Mouse (Mus musculus) bone marrow macrophage, adult 2 months (primary cell): ENCODE data around the gene Zfp956. TPM values are rescaled to one million over a fixed set of nuclear protein-coding genes. Genes with fewer than 3 reads are reported as not detected.

Experiments used
- H3K27ac ChIP-seq: 2 replicates; pipeline ENCODE4 v1.5.1; 2012; ENCODE audit warnings: low read depth, low read length; ENCODE audit not compliant: insufficient read depth
- H3K4me1 ChIP-seq: 2 replicates; pipeline ENCODE4 v1.6.1; 2012; ENCODE audit warnings: low read length; ENCODE audit not compliant: control insufficient read depth, insufficient read depth
- H3K4me3 ChIP-seq: 2 replicates; pipeline ENCODE4 v1.5.1; 2012; ENCODE audit warnings: mild to moderate bottlenecking, low read length, moderate library complexity; ENCODE audit not compliant: insufficient read depth
- CTCF ChIP-seq: IDR thresholded peaks from 2 replicates; pipeline ENCODE4 v1.5.1; 2012; ENCODE audit warnings: low read depth, mild to moderate bottlenecking, low read length, moderate library complexity
- POLR2A ChIP-seq: IDR thresholded peaks from 2 replicates; pipeline ENCODE4 v1.6.1; 2012; ENCODE audit warnings: mild to moderate bottlenecking, low read depth, low read length, borderline replicate concordance
- polyA plus RNA-seq: library from polyadenylated mRNA; stranded (reverse); fragments of >200 nt; gene quantifications from 2 replicates; pipeline ENCODE4 v1.2.4, GENCODE M21; 2012; ENCODE audit not compliant: missing spikeins, insufficient read depth, insufficient read length

Gene Zfp956
- polyA plus RNA-seq, 1 experiment, result 4.3 TPM

DNA sequence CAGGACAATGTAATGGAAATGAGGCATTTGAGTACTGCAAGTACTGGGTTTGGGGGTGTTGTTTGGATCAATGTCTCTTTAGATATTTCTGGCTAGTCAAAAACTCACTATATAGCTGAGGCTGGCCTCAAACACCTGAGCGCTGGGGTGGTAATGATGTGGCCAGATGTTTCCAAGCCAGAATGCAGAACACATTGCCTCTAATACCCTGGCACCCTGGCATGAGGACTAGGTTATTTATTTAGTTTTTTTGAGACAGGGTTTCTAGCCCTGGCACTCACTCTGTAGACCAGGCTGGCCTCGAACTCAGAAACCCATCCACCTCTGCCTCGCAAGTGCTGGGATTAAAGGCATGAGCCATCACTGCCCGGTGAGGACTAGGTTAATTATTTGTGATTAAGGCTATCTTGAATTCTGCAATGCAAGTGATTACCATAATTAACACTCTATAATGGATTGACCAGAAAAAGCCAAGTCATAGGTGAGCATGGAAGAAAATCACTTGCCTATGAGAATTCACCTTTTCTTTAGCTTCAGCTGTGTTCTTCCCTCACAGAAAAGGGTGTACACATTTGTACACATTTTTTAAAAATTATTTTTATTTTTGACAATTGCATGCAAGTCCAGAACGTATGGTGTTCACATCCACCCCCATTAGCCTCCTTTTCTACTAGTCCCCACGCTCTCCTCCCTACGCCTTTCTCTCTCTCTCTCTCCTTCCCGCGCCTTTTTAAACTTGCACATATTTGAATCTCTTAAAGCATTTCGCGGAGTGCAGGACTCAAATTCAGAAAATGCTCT lies 33.3 kb upstream of the Zfp956 start:
- Histone ChIP-seq H3K4me1 (peaks cover 10% of the 10 kb centered on the region), H3K4me3 (peak overlapping the region; percentile 87), H3K27ac (peak overlapping the region; percentile 63)
- TF ChIP-seq POLR2A, result no peak
- TF ChIP-seq CTCF, result no peak

DNA sequence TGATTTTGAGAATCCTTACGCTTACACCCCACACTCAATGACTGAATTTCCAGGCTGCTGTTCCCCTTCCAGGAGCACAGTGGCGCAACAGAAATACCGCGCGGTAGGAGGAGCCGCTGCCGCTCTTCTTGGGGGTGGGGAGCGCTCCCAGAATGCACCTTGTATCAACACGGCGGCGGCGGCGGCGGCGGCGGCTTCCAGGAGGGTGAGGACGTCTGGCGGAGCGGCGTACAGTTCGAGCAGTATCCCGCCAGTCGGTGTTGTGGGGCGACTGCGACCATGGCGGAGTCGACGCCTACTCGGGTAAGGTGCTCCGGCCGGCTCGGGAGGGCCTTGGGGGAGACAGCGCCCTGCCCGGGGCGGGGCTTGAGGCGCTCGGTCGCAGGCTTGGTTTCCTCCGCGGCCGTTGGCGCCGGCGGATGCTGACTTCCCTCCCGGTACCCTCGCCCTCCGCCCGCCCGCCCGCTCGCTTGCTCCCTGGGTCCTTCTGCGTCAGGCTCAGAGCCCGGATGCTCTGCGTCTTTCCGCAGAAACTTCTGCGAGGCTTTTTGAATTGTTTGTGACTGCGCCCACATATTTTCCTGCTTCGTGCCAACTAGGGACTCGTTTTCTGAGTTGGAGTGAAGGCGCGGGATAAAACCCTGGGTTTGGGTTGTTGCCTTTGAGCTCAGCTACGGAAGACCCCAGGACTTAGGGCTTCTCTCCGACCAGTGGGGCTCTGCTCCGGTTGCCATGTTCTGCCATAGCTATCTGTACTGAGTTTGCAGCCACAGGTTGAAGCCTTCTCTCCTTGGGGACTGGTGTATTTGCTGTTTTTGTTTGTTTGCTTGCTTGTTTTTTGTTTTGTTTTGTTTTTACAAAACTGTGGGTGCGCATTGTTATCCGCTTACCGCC lies 32.5 kb upstream of the Zfp956 start, which contains the start of gene Zfp212:
TSS of gene Zfp212 (plus strand) at position 30 of the 894 bp plus-strand sequence.
- Histone ChIP-seq H3K4me3 (peak within 1 kb of the TSS; percentile 87), H3K27ac (peak within 1 kb of the TSS; percentile 90), H3K4me1 (peaks cover 10% of the 10 kb centered on the region)
- TF ChIP-seq CTCF (no peak), POLR2A (no peak)

DNA sequence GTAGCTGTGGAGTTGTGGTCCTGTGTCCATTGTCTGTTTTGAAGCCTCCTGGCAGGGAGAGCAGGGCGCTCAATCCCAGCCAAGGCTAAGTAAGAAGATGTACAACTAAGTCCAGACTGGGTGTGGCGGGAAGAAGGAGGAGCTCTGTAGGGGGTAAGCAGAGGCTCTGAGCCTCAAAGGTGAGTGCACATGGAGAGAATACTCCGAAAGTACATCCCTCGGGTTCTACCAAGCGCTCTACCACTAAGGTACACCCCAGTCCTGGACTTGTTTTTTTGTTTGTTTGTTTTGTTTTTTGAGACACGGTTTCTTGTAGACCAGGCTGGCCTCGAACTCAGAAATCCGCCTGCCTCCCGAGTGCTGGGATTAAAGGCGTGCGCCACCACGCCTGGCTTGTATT lies 10.7 kb upstream of the Zfp956 start:
- no peak overlapping the region for H3K27ac ChIP-seq

DNA sequence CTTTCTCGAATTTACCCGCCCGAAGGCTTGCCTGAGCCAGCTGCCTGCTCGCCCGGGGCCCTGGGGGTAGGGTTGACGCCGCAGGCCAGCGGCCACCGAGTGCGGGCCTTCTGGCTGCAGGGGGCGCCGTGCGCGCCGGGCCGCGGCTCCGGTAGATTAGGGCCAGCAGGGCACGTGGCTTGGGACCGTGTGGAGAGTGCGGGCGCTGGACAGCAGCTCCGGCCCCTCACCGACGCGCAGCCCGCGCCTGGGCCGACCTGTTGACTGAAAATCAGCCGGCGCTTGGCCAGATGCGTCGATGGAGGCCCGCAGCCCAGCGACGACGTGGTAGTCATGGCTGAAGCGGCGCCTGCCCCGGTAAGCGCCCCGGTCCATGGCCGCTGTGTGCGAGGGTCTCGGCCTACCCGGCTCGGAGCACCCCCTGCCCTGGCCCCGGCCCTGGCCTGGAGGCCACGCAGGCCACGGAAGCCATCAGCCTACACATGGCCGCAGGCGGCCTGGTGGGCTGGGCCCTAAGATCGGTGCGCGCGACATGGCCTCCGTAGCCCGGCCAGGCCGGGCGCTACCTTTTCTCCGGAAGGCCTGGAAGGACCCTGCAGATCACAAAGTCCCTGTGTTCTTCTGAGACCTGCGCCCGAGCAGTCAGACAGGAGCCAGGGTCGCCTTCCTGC lies 10.0 kb upstream of the Zfp956 start:
- H3K4me1 ChIP-seq, result peaks cover 2% of the 10 kb centered on the region; the same call in 1 of the 2 replicates
- peak overlapping the region; percentile 74 for H3K4me3 ChIP-seq
- no peak for TF ChIP-seq POLR2A
- TF ChIP-seq CTCF, result no peak
- H3K27ac ChIP-seq, result peak overlapping the region; percentile 59

More for the DNA sequence above, 10.7 kb upstream of the Zfp956 start:
- Histone ChIP-seq H3K4me3 (peak overlapping the region; percentile 74), H3K4me1 (peaks cover 2% of the 10 kb centered on the region; the same call in 1 of the 2 replicates)
- no peak for TF ChIP-seq POLR2A
- no peak for TF ChIP-seq CTCF

DNA sequence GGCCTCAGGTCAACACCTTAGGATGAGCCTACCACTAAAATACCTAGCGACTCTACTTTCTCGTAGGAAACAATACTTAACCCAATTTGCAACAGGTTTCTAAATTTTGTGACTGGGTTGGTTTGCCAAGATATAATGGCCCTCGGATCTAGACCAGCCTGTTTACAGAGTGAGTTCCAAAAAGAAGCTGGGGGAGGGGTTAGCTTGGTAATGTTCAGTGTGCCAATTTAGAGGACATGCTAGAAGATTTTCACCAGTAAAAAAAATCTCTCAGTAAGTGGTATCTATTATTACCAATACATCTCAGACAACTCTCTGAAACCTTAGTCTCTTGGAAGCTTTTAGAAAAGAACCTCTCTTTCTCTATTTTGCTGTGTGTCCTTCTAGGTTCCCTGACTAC lies 9.5 kb upstream of the Zfp956 start:
- peak overlapping the region; percentile 59; the same call in 1 of the 2 replicates for H3K27ac ChIP-seq
- TF ChIP-seq CTCF (no peak), POLR2A (no peak)
- peaks cover 2% of the 10 kb centered on the region for H3K4me1 ChIP-seq
- peak overlapping the region; percentile 74 for H3K4me3 ChIP-seq

DNA sequence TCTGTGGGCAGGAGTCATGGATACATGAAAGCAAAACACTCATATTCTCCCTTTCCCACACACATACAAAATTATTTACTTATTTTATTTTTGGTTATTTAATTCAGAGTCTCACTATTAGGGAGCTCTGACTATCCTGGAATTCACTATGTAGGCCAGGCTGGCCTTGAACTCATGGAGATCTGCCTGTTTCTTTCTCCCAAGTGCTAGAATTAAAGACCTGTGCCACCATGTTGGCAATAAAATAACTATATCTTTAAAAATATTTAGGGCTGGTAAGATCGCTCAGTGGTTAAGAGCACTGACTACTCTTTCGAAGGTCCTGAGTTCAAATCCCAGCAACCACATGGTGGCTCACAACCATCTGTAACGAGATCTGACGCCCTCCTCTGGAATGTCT lies 5.8 kb upstream of the Zfp956 start:
- Histone ChIP-seq H3K4me1 (peaks cover 8% of the 10 kb centered on the region), H3K4me3 (no peak overlapping the region), H3K27ac (no peak overlapping the region)
- no peak for TF ChIP-seq CTCF
- TF ChIP-seq POLR2A, result no peak

DNA sequence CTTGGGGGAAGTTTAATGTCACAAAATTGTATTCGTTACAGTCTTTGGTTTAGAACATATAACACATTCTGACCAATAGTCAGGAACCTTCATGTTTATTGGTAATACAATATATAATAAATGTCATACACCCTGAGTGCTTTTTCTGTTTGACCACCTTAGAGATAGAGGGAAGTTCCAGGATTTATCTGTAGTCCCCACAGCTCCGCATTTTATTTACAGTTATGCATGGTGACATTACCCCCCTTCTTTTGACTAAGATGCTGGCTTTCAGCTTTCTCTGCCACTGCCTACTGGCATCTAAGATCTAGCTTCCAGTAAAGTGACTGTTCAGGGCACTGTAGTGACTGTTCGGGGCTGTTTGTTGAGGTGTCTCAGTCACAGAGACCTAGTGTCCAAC lies 1.2 kb downstream of the Zfp956 start:
- H3K4me3 ChIP-seq, result no peak overlapping the region
- H3K27ac ChIP-seq, result no peak overlapping the region
- peaks cover 9% of the 10 kb centered on the region for H3K4me1 ChIP-seq
- no peak for TF ChIP-seq POLR2A
- TF ChIP-seq CTCF, result no peak

DNA sequence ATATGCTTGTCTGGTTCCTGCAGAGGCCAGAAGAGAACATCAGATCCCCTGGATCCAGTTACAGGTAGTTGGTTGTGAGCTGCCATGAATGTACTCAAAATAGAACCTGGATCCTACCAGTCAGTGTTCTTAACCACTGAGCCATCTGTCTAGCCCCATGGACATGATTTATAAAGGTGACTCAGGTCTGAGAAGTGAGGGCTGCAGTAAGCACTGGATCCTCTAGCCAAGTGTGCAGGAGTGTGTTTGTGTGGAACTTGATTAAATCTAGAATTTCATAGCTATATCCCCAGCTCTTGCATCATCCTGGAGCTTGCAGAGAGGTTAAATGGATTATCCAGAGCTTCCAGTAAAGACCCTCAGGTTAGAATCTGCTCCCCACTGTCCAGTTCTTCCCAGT lies 4.6 kb downstream of the Zfp956 start:
- no peak overlapping the region for H3K27ac ChIP-seq
- peaks cover 7% of the 10 kb centered on the region for H3K4me1 ChIP-seq
- H3K4me3 ChIP-seq, result no peak overlapping the region
- no peak for TF ChIP-seq POLR2A

DNA sequence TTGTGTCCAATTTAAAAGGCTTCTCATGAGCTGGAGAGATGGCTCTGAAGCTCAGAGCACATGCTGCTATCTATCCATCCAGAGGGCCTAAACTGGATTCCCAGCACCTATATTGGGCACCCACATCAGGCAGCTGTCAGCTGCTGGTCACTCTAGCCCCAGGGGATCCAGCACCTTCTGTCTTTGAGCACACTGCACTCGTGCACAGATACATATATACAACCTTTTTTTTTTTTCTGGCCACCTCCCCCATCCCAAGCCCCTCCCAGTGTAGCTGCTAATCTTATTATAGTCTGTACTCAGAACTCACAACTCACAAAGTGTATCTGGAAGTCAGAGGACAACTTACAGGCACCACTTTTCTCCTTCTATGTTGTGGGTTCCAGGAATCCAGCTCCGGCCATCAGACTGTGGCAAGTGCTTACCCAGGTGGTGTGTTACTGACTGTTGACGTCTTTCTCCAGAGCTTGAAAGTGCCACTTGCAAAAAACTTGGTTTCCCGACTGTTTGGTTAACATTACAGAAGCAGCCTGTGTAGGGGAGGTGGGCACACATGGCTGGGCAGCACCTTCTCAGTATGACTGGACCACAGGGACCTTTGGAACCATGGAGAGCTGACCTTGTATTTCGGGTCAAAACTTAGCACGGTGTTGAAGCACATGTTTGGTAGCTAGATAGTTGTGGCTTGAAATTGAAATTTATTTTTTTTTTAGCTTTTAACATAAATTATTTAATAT lies 7.7 kb downstream of the Zfp956 start:
- no peak overlapping the region for H3K4me3 ChIP-seq
- no peaks in the 10 kb centered on the region; the same call in 1 of the 2 replicates for H3K4me1 ChIP-seq
- no peak overlapping the region for H3K27ac ChIP-seq
- TF ChIP-seq POLR2A (no peak), CTCF (no peak)
